Mouse (Mus musculus): Measurements from ENCODE around the gene Tff3. TPM values are rescaled to one million over a fixed set of nuclear protein-coding genes. Genes with fewer than 3 reads are reported as not detected.

Tff3 gene
- polyA plus RNA-seq, 1 experiment from 2014 or later: not detected

GRCm38 (mm10) chr17:31119429-31119828 lies 10.0 kb downstream of the Tff3 start:
- no peak overlapping the region for H3K4me2 ChIP-seq
- H3K9ac ChIP-seq: no peak overlapping the region
- ATAC-seq (ENCODE audit: extremely low read depth, insufficient number of reproducible peaks, low FRiP score, low TSS enrichment): no peak; the same call in 1 of the 2 replicates
- H3K4me3 ChIP-seq: no peak overlapping the region
- H3K36me3 ChIP-seq: no peaks in the 10 kb centered on the region
- H3K27ac ChIP-seq (replicated peaks): no peak overlapping the region
- H3K9me3 ChIP-seq: no peaks in the 10 kb centered on the region; the same call in 1 of the 2 replicates
- 8% methylated on average over 7 of the region's 7 CpGs for WGBS
- peaks cover 12% of the 10 kb centered on the region; the same call in 1 of the 2 replicates for H3K27me3 ChIP-seq (replicated peaks)
- no peaks in the 10 kb centered on the region for H3K4me1 ChIP-seq

- H3K4me1 ChIP-seq: no peaks in the 10 kb centered on the region
- no peak overlapping the region for H3K9ac ChIP-seq
- H3K4me3 ChIP-seq: no peak overlapping the region
- no peaks in the 10 kb centered on the region for H3K9me3 ChIP-seq
- H3K36me3 ChIP-seq: no peaks in the 10 kb centered on the region
- WGBS: 83% methylated on average over 5 of the region's 5 CpGs
- H3K27me3 ChIP-seq (replicated peaks): peaks cover 12% of the 10 kb centered on the region; the same call in 1 of the 2 replicates
- H3K4me2 ChIP-seq: no peak overlapping the region
- ATAC-seq (ENCODE audit: extremely low read depth, insufficient number of reproducible peaks, low FRiP score, low TSS enrichment): no peak
- H3K27ac ChIP-seq (replicated peaks): no peak overlapping the region
Observed at GRCm38 (mm10) chr17:31117946-31118345, 11.5 kb downstream of the Tff3 start.

GRCm38 (mm10) chr17:31116063-31116462 lies 13.4 kb downstream of the Tff3 start:
- no peak for ATAC-seq (ENCODE audit: extremely low read depth, insufficient number of reproducible peaks, low FRiP score, low TSS enrichment)
- Histone ChIP-seq H3K9ac (no peak overlapping the region), H3K27ac (replicated peaks) (no peak overlapping the region), H3K9me3 (no peaks in the 10 kb centered on the region), H3K27me3 (replicated peaks) (peaks cover 10% of the 10 kb centered on the region; the same call in 1 of the 2 replicates), H3K36me3 (peaks cover 6% of the 10 kb centered on the region), H3K4me2 (no peak overlapping the region), H3K4me3 (no peak overlapping the region), H3K4me1 (no peaks in the 10 kb centered on the region)
- 40% methylated on average over 6 of the region's 6 CpGs for WGBS

- Histone ChIP-seq H3K9ac (no peak overlapping the region), H3K9me3 (no peaks in the 10 kb centered on the region), H3K4me3 (no peak overlapping the region), H3K4me1 (no peaks in the 10 kb centered on the region), H3K27me3 (replicated peaks) (no peaks in the 10 kb centered on the region; the same call in 1 of the 2 replicates), H3K4me2 (no peak overlapping the region), H3K36me3 (peaks cover 13% of the 10 kb centered on the region), H3K27ac (replicated peaks) (no peak overlapping the region)
- WGBS: 73% methylated on average over 9 of the region's 9 CpGs
- no peak for ATAC-seq (ENCODE audit: extremely low read depth, insufficient number of reproducible peaks, low FRiP score, low TSS enrichment)
Observed at GRCm38 (mm10) chr17:31113191-31113856, 16.1 kb downstream of the Tff3 start.

GRCm38 (mm10) chr17:31108388-31108787 lies 21.1 kb downstream of the Tff3 start:
- 89% methylated on average over 15 of the region's 15 CpGs for WGBS
- Histone ChIP-seq H3K27me3 (replicated peaks) (no peaks in the 10 kb centered on the region), H3K4me2 (no peak overlapping the region), H3K4me1 (0 out of 2 replicates have a peak, but pooled peaks cover 5% of the 10 kb centered on the region), H3K36me3 (peaks cover 13% of the 10 kb centered on the region), H3K4me3 (no peak overlapping the region), H3K27ac (replicated peaks) (no peak overlapping the region), H3K9me3 (no peaks in the 10 kb centered on the region), H3K9ac (no peak overlapping the region)
- no peak for ATAC-seq (ENCODE audit: extremely low read depth, insufficient number of reproducible peaks, low FRiP score, low TSS enrichment)

GRCm38 (mm10) chr17:31103823-31104222 lies 25.6 kb downstream of the Tff3 start:
- no peaks in the 10 kb centered on the region; the same call in 1 of the 2 replicates for H3K36me3 ChIP-seq
- H3K27ac ChIP-seq (replicated peaks): no peak overlapping the region
- ATAC-seq (ENCODE audit: extremely low read depth, insufficient number of reproducible peaks, low FRiP score, low TSS enrichment): no peak
- H3K4me1 ChIP-seq: peaks cover 7% of the 10 kb centered on the region; the same call in 1 of the 2 replicates
- 89% methylated on average over 8 of the region's 8 CpGs for WGBS
- H3K9ac ChIP-seq: no peak overlapping the region
- H3K27me3 ChIP-seq (replicated peaks): no peaks in the 10 kb centered on the region; the same call in 1 of the 2 replicates
- H3K4me3 ChIP-seq: no peak overlapping the region
- no peaks in the 10 kb centered on the region for H3K9me3 ChIP-seq
- no peak overlapping the region for H3K4me2 ChIP-seq

- H3K4me1 ChIP-seq: peaks cover 10% of the 10 kb centered on the region; the same call in 1 of the 2 replicates
- no peak overlapping the region for H3K9ac ChIP-seq
- no peak for ATAC-seq (ENCODE audit: extremely low read depth, insufficient number of reproducible peaks, low FRiP score, low TSS enrichment)
- 81% methylated on average over 8 of the region's 8 CpGs for WGBS
- H3K27ac ChIP-seq (replicated peaks): no peak overlapping the region
- no peaks in the 10 kb centered on the region for H3K9me3 ChIP-seq
- peaks cover 1% of the 10 kb centered on the region; the same call in 1 of the 2 replicates for H3K36me3 ChIP-seq
- no peak overlapping the region for H3K4me2 ChIP-seq
- H3K27me3 ChIP-seq (replicated peaks): no peaks in the 10 kb centered on the region; the same call in 1 of the 2 replicates
- no peak overlapping the region for H3K4me3 ChIP-seq
Observed at GRCm38 (mm10) chr17:31103007-31103570, 26.4 kb downstream of the Tff3 start.

GRCm38 (mm10) chr17:31098788-31099187 lies 30.7 kb downstream of the Tff3 start:
- H3K4me1 ChIP-seq: peaks cover 5% of the 10 kb centered on the region; the same call in 1 of the 2 replicates
- peaks cover 11% of the 10 kb centered on the region for H3K36me3 ChIP-seq
- H3K9ac ChIP-seq: no peak overlapping the region
- no peak overlapping the region for H3K4me2 ChIP-seq
- H3K9me3 ChIP-seq: no peaks in the 10 kb centered on the region
- no peak overlapping the region for H3K27ac ChIP-seq (replicated peaks)
- no peak overlapping the region for H3K4me3 ChIP-seq
- ATAC-seq (ENCODE audit: extremely low read depth, insufficient number of reproducible peaks, low FRiP score, low TSS enrichment): no peak
- no peaks in the 10 kb centered on the region; the same call in 1 of the 2 replicates for H3K27me3 ChIP-seq (replicated peaks)
- WGBS: 44% methylated on average over 5 of the region's 5 CpGs

GRCm38 (mm10) chr17:31096893-31097292 lies 32.6 kb downstream of the Tff3 start:
- Histone ChIP-seq H3K9me3 (peaks cover 5% of the 10 kb centered on the region), H3K27ac (replicated peaks) (no peak overlapping the region), H3K36me3 (peaks cover 18% of the 10 kb centered on the region), H3K4me2 (no peak overlapping the region), H3K4me3 (no peak overlapping the region), H3K27me3 (replicated peaks) (no peaks in the 10 kb centered on the region; the same call in 1 of the 2 replicates), H3K9ac (no peak overlapping the region), H3K4me1 (peaks cover 10% of the 10 kb centered on the region)
- 96% methylated on average over 2 of the region's 2 CpGs for WGBS
- no peak for ATAC-seq (ENCODE audit: extremely low read depth, insufficient number of reproducible peaks, low FRiP score, low TSS enrichment)

- Histone ChIP-seq H3K4me2 (no peak overlapping the region), H3K9ac (no peak overlapping the region), H3K4me1 (peaks cover 23% of the 10 kb centered on the region), H3K4me3 (no peak overlapping the region), H3K36me3 (peaks cover 18% of the 10 kb centered on the region), H3K27me3 (replicated peaks) (no peaks in the 10 kb centered on the region; the same call in 1 of the 2 replicates), H3K27ac (replicated peaks) (no peak overlapping the region), H3K9me3 (peaks cover 5% of the 10 kb centered on the region)
- no peak for ATAC-seq (ENCODE audit: extremely low read depth, insufficient number of reproducible peaks, low FRiP score, low TSS enrichment)
- WGBS: 84% methylated on average over 7 of the region's 7 CpGs
Observed at GRCm38 (mm10) chr17:31095570-31095969, 33.9 kb downstream of the Tff3 start.

GRCm38 (mm10) chr17:31094781-31095180 lies 34.7 kb downstream of the Tff3 start:
- Histone ChIP-seq H3K9ac (no peak overlapping the region), H3K9me3 (peaks cover 5% of the 10 kb centered on the region), H3K27ac (replicated peaks) (no peak overlapping the region), H3K4me1 (peaks cover 31% of the 10 kb centered on the region), H3K36me3 (peaks cover 18% of the 10 kb centered on the region), H3K4me2 (no peak overlapping the region), H3K27me3 (replicated peaks) (no peaks in the 10 kb centered on the region), H3K4me3 (no peak overlapping the region)
- no peak for ATAC-seq (ENCODE audit: extremely low read depth, insufficient number of reproducible peaks, low FRiP score, low TSS enrichment)
- 56% methylated on average over 5 of the region's 5 CpGs for WGBS

Data from heart, embryonic 13.5 days (tissue).